Mouse (Mus musculus): Measurements from ENCODE around the gene Szrd1.

The Szrd1 gene

DNA sequence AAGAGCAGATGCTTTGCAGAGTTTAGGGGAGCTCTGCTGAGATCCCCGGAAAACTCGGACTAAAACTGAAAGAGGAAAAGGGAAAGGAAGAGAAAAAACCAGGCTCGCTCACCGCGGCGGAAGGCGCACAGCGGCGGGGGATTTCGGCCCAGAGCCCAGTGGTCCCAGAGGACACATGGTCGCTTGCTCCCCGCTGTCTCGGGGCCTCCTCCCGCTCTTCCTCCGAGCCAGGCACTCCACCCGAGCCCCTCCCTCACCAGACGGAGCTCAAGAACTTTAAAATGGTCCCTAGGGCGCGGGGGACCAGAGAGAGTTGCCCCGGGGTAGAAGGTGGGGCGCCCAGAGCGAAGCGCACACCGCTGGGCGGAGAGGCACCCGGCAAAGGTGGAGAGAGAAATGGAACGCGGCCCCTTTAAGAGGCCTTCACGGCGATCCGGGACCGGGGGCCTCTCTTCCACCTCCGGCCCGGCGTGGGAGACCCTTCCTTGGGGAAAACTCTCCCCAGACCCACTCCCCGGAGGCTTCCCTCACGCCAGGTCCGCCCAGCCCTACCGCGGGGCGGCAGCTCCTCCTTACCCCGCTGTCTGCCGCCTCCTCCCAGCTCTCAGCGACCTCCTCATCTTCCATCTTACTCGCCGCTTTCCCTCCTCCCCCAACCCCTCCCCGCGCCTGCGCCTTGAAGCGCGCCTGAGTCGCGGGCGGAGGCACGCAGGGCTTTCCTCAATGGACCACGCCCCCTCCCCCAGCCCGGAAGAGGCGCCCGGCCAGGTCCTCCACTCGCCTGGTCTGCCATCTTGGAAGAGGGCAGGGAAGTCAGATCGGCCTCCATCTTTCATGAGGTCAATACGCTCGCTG is at the start of gene Szrd1:
Szrd1 (minus strand) TSS at position 660 of the 855 bp plus-strand sequence.
- peak; percentile 96 to 97 for DNase-seq (ENCODE audit: low spot score in 2 of 2)

GRCm38 (mm10) chr4:141186923-141187836 is 47.6 kb upstream of the Szrd1 start:
- no peak for DNase-seq (ENCODE audit: low spot score in 2 of 2)

GRCm38 (mm10) chr4:141184426-141184825 is 44.9 kb upstream of the Szrd1 start:
- DNase-seq (ENCODE audit: low spot score in 2 of 2), result no peak

DNA sequence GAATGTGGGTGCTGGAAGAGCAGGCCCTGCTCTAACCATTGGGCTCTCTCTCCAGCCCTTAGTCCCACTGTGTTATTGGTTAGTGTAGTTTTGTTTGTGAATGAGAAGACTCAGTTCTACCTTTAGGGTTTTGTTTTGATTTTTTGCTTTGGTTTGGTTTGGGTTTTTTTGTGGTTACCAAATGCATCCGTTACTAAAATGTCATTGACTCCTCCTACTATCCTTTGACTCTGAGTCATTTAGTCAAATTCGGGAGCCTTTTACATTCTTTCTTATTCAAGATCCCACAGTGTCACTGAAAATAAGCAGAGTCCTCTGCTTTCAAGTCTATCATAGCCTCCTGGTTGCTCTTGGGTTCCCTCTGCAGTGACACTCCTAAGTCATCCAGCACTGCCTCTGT is 44.4 kb upstream of the Szrd1 start:
- DNase-seq (ENCODE audit: low spot score in 2 of 2), result no peak

- no peak for DNase-seq (ENCODE audit: low spot score in 2 of 2)
Measured at GRCm38 (mm10) chr4:141181981-141182380, 42.4 kb upstream of the Szrd1 start.

DNA sequence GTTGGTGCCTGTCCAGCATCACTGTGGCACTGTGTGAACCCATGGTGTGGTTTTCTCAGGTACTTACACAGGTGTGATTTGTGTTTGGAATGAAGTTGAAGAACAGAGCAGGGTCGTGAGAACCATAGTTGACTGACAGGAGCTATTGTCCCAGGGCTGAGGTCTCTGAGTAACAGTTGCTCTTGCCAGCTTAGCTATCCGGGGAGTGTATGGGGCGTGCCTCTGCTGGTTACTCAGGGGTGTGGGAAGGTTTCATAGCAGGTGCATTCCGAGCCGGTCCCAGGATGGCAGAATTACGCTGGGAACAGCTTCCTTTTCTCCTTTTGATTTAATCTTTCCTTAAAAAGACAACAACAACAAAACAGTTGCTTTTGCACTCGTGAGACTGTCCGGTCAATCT is 41.3 kb upstream of the Szrd1 start:
- no peak for DNase-seq (ENCODE audit: low spot score in 2 of 2)

DNA sequence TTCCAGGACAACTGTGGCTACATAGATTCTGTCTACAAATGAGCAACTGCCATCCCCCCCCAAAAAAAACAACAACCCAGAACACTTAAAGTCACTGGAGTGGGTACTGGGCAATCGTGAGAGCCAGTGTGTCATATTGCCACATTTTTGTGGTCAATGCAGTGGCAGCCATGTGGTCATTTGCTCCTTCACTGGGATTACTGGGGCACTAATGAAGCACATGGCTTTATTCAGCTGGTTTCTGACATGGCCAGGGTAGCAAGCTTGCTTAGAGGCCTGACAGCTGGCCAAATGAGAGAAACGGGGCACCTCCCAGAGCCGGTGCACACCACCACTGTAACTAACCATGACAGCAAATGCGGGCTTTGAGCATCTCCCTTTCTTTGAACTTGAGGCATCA is 38.9 kb upstream of the Szrd1 start:
- DNase-seq (ENCODE audit: low spot score in 2 of 2), result no peak

GRCm38 (mm10) chr4:141176328-141176838 is 36.8 kb upstream of the Szrd1 start:
- no peak for DNase-seq (ENCODE audit: low spot score in 2 of 2)

DNA sequence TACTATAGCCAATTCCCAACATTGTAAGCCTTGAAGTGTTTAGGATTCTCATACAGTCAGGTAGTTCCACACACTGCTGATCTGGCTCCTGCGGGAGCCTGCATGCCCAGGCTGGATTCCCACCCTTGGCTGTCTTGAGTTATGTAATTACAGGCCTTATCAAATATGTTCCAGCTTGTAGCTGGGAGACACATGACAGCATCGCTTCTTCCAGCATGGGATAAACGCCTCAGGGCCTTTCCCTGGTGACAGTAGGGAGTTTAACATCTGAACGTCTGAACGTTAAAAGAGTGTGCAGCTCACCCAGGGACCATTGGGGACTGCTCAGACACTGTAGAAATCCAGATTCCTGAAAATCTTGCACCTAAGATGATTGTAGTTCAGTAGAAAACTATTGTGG is 36.2 kb upstream of the Szrd1 start:
- no peak for DNase-seq (ENCODE audit: low spot score in 2 of 2)

DNA sequence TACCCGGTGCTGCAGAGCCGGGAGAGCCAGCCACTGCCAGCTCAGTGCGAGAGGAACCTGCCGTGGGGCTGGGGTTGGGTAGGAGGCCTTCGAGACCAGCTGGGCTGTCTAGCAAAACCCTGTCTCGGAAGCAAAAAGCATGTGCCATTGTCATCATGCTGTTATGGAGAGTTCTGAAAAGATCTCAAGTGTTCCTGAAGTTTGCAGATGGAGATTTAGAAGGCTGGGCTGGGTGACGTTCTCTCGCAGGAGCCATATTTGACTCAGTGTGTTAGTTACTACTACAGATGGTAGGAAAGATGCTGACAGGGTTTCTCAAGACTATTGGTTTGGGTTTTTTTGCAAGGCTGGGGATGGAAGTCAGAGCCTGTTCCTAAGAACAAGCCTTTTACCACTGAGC is 32.5 kb upstream of the Szrd1 start:
- no peak for DNase-seq (ENCODE audit: low spot score in 2 of 2)

DNA sequence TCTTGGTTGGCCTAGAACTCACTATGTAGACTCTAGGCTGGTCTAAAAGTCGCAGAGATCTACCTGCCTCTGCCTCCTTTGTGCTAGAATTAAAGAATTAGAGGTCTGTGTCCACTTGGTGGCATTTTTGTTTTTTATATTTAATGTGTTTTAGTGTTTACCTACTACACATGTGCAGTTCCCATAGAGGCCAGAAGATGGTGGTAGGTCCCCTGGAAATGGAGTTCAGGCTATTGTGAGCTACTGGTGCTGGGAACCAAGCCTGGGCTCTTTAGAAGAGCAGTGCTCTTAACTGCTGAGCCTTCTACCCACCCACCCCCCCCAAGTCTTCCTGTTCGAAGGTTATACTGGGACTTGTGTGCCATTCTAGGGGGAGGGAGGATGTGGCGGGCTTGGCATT is 27.6 kb upstream of the Szrd1 start:
- DNase-seq (ENCODE audit: low spot score in 2 of 2), result no peak

- no peak for DNase-seq (ENCODE audit: low spot score in 2 of 2)
Measured at GRCm38 (mm10) chr4:141165744-141166292, 26.2 kb upstream of the Szrd1 start.

DNA sequence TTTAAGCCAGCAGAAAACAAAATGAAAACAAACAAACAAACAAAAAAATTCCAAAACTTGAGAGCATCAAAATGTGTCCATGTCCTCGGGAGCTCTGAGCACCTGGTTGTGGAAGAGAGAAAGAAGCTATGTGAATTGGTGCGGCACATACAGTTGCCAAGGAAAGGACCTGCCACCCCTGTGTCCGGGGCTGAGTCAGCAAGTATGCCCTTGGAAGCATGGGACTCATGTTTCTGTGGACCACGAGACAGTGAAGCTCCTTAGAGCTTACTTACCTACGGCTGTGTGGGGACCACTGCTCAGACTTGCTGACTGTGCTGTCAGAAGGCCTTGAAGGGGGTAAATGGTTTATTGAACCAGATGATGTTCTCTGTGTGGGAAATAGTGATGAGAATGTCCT is 24.2 kb upstream of the Szrd1 start:
- no peak for DNase-seq (ENCODE audit: low spot score in 2 of 2)

- no peak for DNase-seq (ENCODE audit: low spot score in 2 of 2)
Measured at GRCm38 (mm10) chr4:141161699-141162208, 22.2 kb upstream of the Szrd1 start.

- DNase-seq (ENCODE audit: low spot score in 2 of 2), result no peak
Measured at GRCm38 (mm10) chr4:141160193-141160592, 20.6 kb upstream of the Szrd1 start.

DNA sequence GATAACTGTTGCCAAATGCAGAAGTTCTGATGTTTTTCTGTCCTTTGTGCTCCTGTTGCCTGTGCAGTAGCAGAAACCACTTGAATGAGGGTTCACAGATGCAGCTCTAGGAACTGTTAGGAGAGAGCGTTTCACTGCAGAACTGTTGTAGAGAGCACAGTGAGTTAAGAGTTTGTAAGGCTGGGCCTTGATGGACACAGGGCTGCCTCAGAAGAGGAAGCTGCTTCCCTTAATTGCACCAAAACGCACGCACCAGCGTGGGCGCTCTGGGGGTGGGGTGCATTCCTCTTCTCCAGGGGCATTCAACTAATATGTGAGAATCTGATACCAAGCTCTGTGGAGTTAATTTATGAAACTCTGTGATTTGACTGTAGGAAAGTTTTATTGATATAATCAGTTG is 20.1 kb upstream of the Szrd1 start:
- DNase-seq (ENCODE audit: low spot score in 2 of 2), result no peak

- DNase-seq (ENCODE audit: low spot score in 2 of 2), result no peak
Measured at GRCm38 (mm10) chr4:141159093-141159492, 19.5 kb upstream of the Szrd1 start.

DNA sequence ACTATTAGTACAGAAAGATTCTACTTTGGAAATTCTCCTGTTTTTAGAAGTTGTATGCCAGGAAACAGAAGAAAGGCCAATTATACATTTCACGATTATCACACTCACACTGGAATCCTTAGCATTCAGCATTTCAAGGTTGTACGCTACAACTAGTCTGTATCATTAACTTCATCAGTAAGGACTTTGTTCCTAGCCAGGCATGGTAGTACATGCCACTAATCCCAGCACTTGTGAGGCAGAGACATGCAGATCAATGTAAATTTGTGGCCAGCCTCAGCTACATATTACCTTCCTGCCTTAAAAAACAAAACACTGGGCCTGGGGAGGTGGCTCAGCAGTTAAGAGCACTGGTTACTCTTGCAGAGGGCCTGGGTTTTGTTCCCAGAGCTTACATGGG is 19.0 kb upstream of the Szrd1 start:
- no peak for DNase-seq (ENCODE audit: low spot score in 2 of 2)

DNA sequence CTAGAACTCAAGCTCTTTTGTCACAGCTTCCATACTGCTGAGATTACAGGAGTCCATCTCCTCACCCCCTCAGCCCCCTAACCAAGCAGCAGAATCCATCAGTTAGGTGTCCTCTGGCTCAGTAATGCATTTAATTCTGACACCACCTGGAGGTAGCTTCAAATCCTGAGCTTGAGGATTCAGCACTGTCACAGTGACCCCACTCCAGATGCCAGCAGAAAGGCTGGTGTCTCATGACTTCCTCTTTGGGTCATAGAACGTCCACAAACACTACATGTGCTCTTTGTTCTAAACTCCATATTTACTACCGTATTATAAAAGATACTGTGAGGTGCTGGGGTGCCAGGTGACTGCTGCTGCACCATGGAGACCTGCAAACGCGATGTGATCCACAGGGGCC is 17.9 kb upstream of the Szrd1 start:
- no peak for DNase-seq (ENCODE audit: low spot score in 2 of 2)

GRCm38 (mm10) chr4:141149116-141149515 is 9.5 kb upstream of the Szrd1 start:
- DNase-seq (ENCODE audit: low spot score in 2 of 2), result no peak

GRCm38 (mm10) chr4:141148009-141148801 is 8.6 kb upstream of the Szrd1 start:
- peak; percentile 32 to 54 for DNase-seq (ENCODE audit: low spot score in 2 of 2)

Measured in spleen, postnatal 14 days (tissue).